Mouse (Mus musculus) adrenal gland, postnatal 14 days (tissue): Measurements from ENCODE around the gene Nrn1l. TPM values are rescaled to one million over a fixed set of nuclear protein-coding genes. Genes with fewer than 3 reads are reported as not detected.

Source experiments
- DNase-seq: peaks from one replicate; pipeline ENCODE4 v3.0.0; 2021; ENCODE audit warnings: mixed read lengths
- long read RNA-seq, 2 experiments: library from polyadenylated mRNA; stranded (forward); transcript quantifications; one replicate each; pipeline ENCODE4 v2.0.0; 2021
- total RNA-seq: library from RNA; stranded (reverse); gene quantifications from 2 replicates; pipeline ENCODE4 v1.2.3, GENCODE M21; 2021

The Nrn1l gene
- 1.0 TPM in 1 of 2 replicates, not detected in the other for total RNA-seq
- long read RNA-seq, experiment 1, result 0 reads
- long read RNA-seq, experiment 2, result 0 reads

- peak; percentile 89 for DNase-seq
Observed at GRCm38 (mm10) chr8:105893339-105893738, at the start of gene Nrn1l. TSS of gene Nrn1l (plus strand) at chr8:105893567.

- no peak for DNase-seq
Observed at GRCm38 (mm10) chr8:105846678-105847077, 46.7 kb upstream of the Nrn1l start.

- DNase-seq, result no peak
Observed at GRCm38 (mm10) chr8:105850014-105850413, 43.4 kb upstream of the Nrn1l start.

- no peak for DNase-seq
Observed at GRCm38 (mm10) chr8:105850611-105851010, 42.8 kb upstream of the Nrn1l start.

DNA sequence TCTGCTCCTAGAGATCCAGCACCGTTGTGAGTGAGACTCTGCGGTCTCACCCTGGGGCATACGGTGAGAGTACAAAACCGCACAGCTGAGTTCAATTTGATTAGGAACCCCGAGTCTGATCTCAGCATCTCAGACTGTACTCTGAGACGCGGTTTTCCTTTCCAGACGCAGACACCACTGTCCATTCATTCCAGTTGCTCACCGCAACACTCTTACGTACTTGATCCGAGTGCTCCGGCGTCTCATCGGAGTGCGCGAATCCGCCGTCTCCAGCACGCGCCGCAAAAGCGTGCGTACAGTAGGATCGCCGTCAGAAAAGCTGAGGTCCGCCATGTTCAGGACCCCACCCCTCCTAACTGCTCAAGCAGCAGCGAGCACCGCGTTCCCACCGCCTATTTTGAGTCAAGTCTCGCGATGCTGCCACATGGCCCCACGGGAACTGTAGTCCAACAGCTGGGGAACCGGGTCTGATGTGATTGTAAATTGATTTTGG is 41.7 kb upstream of the Nrn1l start:
- DNase-seq, result peak; percentile 93

DNA sequence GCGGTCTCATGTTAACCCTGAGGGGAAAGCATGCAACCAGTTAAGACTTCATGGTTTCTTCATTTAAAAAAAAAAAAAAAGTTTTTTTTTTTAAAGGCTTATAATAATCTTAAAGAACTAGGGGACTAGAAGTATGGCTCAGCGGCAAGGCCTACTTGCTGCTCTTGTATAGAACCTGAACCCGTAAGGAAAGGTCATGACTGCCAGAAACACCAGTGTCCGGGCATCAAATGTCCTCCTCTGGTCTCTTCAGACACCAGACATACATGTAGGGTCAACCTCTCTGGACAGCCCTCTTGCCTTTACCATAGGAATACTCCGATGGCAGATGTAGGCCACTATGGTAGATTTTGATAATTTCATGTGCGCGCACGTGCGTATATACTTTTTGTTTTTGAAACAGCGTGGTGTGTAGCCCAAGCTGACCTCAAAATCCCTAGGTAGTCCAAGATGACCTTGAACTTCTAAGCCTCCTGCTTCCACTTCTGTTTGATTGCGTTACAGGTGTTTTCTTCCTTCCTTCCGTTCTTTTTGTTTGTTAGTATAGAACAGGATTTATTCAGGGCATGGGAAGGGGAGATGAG is 41.1 kb upstream of the Nrn1l start:
- DNase-seq, result no peak

GRCm38 (mm10) chr8:105853178-105853577 is 40.2 kb upstream of the Nrn1l start, which contains the start of gene Cenpt:
TSS of gene Cenpt (minus strand) at chr8:105853278.
- no peak for DNase-seq

DNA sequence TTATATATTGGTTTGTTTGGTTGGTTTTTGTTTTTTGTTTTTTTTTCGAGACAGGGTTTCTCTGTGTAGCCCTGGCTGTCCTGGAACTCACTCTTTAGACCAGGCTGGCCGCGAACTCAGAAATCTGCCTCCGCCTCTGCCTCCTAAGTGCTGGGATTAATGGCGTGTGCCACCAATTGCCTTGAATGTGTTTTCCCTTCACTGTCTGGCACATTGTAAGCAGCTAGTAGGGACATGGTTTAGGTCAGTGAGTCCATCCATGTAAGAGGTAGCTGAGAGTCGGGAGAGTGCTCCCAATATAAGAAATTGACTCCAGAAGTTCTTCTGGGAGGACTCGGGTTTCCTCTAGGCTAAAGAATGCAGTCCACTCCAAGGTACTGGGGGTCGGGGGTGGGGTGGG is 39.1 kb upstream of the Nrn1l start:
- DNase-seq, result no peak

DNA sequence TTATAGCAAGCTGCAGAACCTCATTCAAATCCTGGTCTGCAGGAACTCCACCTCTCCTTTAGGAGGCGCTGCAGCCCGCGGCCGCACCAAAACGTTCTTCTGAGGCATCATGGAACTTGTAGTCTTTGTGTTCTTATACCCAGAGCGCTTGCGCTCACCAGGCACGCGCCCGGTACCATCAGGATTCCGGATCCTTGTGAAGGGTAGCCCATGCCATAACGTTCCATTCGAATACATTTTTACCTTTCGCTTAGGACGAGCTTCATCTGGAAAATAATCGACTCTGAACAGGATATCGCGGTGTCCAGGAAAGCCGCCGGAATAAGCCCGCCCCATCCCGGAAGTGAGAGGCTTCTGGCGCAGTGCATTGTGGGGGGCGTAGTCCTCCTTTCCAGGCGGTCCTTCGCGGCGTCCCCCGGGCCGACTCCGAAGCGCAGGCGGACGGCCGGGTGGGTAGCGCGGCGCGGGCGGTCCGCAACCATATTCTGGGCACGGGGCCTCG is 38.6 kb upstream of the Nrn1l start, which contains the start of gene Thap11:
TSS of gene Thap11 (plus strand) at position 418 of the 502 bp plus-strand sequence.
- peak; percentile 95 for DNase-seq

DNA sequence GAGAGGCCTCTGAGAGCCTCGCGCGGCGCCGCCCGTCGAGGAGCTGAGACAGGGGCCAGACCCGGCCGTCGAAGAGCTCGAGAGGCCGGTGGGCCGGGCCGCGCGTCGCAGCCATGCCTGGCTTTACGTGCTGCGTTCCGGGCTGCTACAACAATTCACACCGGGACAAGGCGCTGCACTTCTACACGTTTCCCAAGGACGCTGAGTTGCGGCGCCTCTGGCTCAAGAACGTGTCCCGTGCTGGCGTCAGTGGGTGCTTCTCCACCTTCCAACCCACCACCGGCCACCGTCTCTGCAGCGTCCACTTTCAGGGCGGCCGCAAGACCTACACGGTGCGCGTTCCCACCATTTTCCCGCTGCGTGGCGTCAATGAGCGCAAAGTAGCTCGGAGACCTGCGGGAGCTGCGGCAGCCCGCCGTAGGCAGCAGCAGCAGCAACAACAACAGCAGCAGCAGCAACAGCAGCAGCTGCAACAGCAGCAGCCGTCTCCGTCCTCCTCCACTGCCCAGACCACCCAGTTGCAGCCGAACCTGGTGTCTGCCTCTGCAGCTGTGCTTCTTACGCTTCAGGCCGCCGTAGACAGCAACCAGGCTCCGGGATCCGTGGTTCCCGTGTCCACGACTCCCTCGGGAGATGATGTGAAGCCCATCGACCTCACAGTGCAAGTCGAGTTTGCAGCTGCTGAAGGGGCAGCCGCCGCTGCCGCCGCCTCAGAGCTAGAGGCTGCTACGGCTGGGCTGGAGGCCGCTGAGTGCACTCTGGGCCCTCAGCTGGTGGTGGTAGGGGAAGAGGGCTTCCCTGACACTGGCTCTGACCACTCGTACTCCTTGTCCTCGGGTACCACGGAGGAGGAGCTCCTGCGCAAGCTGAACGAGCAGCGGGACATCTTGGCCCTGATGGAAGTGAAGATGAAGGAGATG is 37.9 kb upstream of the Nrn1l start:
- DNase-seq, result peak; percentile 75

GRCm38 (mm10) chr8:105856168-105856835 is 37.1 kb upstream of the Nrn1l start:
- no peak for DNase-seq

DNA sequence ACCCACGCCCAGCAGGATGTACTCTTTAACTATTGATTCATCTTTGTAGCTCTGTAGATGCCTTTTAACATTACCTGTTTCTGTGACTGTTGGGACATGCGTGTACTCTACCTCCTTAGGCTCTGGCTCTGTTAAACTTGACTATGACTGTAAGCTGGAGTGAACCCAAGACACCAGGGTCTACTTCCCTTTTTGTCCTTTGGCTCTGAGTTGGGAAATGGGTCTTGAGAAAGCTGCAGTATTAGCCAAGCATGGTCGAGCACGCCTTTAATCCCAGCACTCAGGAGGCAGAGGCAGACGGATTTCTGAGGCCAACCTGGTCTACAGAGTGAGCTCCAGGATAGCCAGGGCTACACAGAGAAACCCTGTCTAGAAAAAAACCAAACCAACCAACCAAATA is 34.9 kb upstream of the Nrn1l start:
- DNase-seq, result no peak

GRCm38 (mm10) chr8:105859314-105859713 is 34.1 kb upstream of the Nrn1l start:
- no peak for DNase-seq

GRCm38 (mm10) chr8:105860143-105860981 is 33.0 kb upstream of the Nrn1l start, which contains the start of gene Nutf2:
TSS of gene Nutf2 (plus strand) at chr8:105860580.
- DNase-seq, result peak; percentile 96

- DNase-seq, result peak; percentile 29
Observed at GRCm38 (mm10) chr8:105861951-105862350, 31.4 kb upstream of the Nrn1l start.

GRCm38 (mm10) chr8:105866364-105867029 is 26.9 kb upstream of the Nrn1l start:
- no peak for DNase-seq

GRCm38 (mm10) chr8:105874301-105874700 is 19.1 kb upstream of the Nrn1l start:
- no peak for DNase-seq

DNA sequence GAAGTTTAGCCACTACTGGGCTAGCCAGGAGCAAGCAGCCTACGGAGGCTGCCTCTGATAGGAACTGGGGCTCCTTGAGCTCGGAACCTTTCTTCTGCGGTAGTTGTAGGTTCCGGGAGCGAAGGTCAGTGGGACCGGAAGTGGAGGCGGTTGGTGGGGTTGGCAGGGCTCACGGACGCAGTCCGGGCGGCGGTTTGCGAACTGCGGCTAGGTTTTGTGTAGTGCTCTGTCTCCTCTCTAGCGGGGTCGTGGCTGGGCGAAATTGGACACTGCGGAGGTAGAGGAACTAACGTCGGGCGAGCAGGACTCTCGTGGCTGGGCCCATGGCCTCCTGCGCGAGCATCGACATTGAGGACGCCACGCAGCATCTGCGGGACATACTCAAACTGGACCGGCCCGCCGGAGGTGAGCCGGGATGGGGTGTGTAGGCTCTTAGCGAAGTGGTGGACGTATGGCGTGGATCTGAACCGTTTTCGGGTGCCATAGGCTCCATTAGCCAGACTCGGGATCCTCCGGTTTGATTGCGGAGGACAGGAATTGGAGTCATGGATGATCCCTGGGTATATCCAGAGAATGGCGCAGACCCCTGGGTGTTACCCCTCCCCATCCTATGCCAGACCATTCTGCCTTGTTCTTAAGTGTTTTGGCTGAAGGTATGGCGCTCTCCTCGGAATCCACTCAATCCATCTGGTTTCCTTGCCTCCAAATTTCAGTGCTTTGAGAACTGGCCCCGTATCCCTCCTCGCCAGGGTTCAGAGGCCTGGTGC is 12.4 kb upstream of the Nrn1l start, which contains the start of gene Edc4:
TSS of gene Edc4 (plus strand) at position 128 of the 767 bp plus-strand sequence.
- peak; percentile 91 for DNase-seq

- no peak for DNase-seq
Observed at GRCm38 (mm10) chr8:105889756-105890465, 3.5 kb upstream of the Nrn1l start.
